Mouse (Mus musculus) CH12.LX (cell line): ENCODE data around the gene Stfa2l1. TPM values are rescaled to one million over a fixed set of nuclear protein-coding genes. Genes with fewer than 3 reads are reported as not detected.
A peak's percentile ranks its signal among the peaks of the same experiment; 100 is the strongest.

Source experiments
- DNase-seq: peaks from one replicate; pipeline ENCODE4 v3.0.0-alpha.2; 2013; ENCODE audit errors: extremely low read depth
- H3K27ac ChIP-seq: 2 replicates; pipeline ENCODE4 v1.5.1; 2012; ENCODE audit warnings: low read depth, mild to moderate bottlenecking, control low read depth, moderate library complexity; ENCODE audit not compliant: insufficient read depth
- H3K27me3 ChIP-seq: replicated peaks from 2 replicates; pipeline ENCODE3; 2012; ENCODE audit warnings: inconsistent platforms
- H3K36me3 ChIP-seq, 2 experiments: replicated peaks in 1 of 2; 2 replicates each; pipeline versions ENCODE3 to v1.6.1; 2012; ENCODE audit warnings: inconsistent platforms in 1 of 2, low read length in 1 of 2, mild to moderate bottlenecking in 1 of 2, mixed read lengths in 1 of 2, moderate library complexity in 1 of 2; ENCODE audit not compliant: control insufficient read depth in 1 of 2, insufficient read depth in 1 of 2
- H3K4me1 ChIP-seq, 2 experiments: 2 replicates each; pipeline ENCODE4 v1.6.1; 2012; ENCODE audit warnings: inconsistent platforms in 1 of 2, moderate library complexity in 1 of 2; ENCODE audit not compliant: insufficient read depth in 2 of 2, control insufficient read depth in 1 of 2
- H3K4me2 ChIP-seq: 2 replicates; pipeline ENCODE4 v1.6.1; 2012; ENCODE audit warnings: low read depth, mild to moderate bottlenecking, control low read depth; ENCODE audit not compliant: poor library complexity, insufficient read depth, severe bottlenecking
- H3K4me3 ChIP-seq, 3 experiments: fragments of 150-350 bp in 1 of 3; sonication (generic) in 1 of 3; replicated peaks in 1 of 3; 2 replicates each; pipeline versions ENCODE3 to v1.5.1; 2011 to 2012; ENCODE audit warnings: low read depth in 2 of 3, low read length in 2 of 3, mild to moderate bottlenecking in 2 of 3, moderate library complexity in 2 of 3, control low read depth in 1 of 3, improper control_type of control experiment in 1 of 3, inconsistent platforms in 1 of 3, mixed read lengths in 1 of 3; ENCODE audit not compliant: poor library complexity in 1 of 3
- H3K79me2 ChIP-seq: replicated peaks from 2 replicates; pipeline ENCODE4 v1.6.1; 2012; ENCODE audit warnings: mild to moderate bottlenecking, moderate library complexity; ENCODE audit not compliant: control insufficient read depth, poor library complexity, insufficient read depth, severe bottlenecking; ENCODE audit errors: extremely low read depth
- H3K9ac ChIP-seq: 2 replicates; pipeline ENCODE4 v1.6.1; 2012; ENCODE audit warnings: low read depth, mild to moderate bottlenecking, control low read depth, moderate library complexity; ENCODE audit not compliant: insufficient read depth
- H3K9me3 ChIP-seq: replicated peaks from 2 replicates; pipeline ENCODE3; 2012; ENCODE audit warnings: low read length, inconsistent platforms, mixed read lengths
- EP300 ChIP-seq: IDR thresholded peaks from 2 replicates; pipeline ENCODE4 v1.6.1; 2011; ENCODE audit warnings: low read length, improper control_type of control experiment
- IRF4 ChIP-seq: IDR thresholded peaks from 2 replicates; pipeline ENCODE4 v1.6.1; 2014; ENCODE audit warnings: low read depth, mild to moderate bottlenecking, inconsistent platforms, low read length, improper control_type of control experiment
- POLR2A ChIP-seq: IDR thresholded peaks from 2 replicates; pipeline ENCODE4 v1.6.1; 2011; ENCODE audit warnings: low read depth, mild to moderate bottlenecking, improper control_type of control experiment, low read length
- SMC3 ChIP-seq: IDR thresholded peaks from 2 replicates; pipeline ENCODE4 v1.6.1; 2011; ENCODE audit warnings: low read depth, low read length, improper control_type of control experiment
- ZNF384 ChIP-seq: IDR thresholded peaks from 2 replicates; pipeline ENCODE4 v1.6.1; 2012; ENCODE audit warnings: low read depth, low read length, improper control_type of control experiment, inconsistent platforms
- dilution Hi-C: fragments of 300-500 bp; cut with MboI; formaldehyde crosslinking; loops from 2 replicates; pipeline ENCODE4 v1.14.3; 2020; ENCODE audit warnings: low sequenced_read_pairs; ENCODE audit not compliant: extremely low pct_unique_long_range_greater_than_20kb, extremely low pct_ligation_motif_present
- in situ Hi-C: fragments of 300-500 bp; cut with MboI; formaldehyde crosslinking; loops from 3 replicates; pipeline ENCODE4 v1.14.3; 2019; ENCODE audit warnings: low sequenced_read_pairs, low pct_ligation_motif_present, low pct_unique_long_range_greater_than_20kb, mixed read lengths
- polyA plus RNA-seq: library from polyadenylated mRNA; unstranded; fragments of >175 nt; gene quantifications from 2 replicates; pipeline ENCODE4 v1.2.1, GENCODE M21; 2012; ENCODE audit warnings: low read depth; ENCODE audit not compliant: insufficient read length
- total RNA-seq, 2 experiments: library from RNA; depleted of rRNA; stranded (reverse); fragments of 300-350 nt in 1 of 2; fragments of >200 nt in 1 of 2; gene quantifications; 2 replicates each; pipeline ENCODE4 v1.2.3; 2012 to 2014

The Stfa2l1 gene
- total and polyA plus RNA-seq, 3 experiments, result not detected

GRCm38 (mm10) chr16:36209967-36210453 lies 53.4 kb downstream of the Stfa2l1 start, which contains the start of gene Gm5416:
Gene Gm5416 (plus strand): TSS chr16:36210403.
- dilution Hi-C loops, result no loop called here
- Histone ChIP-seq H3K27ac (no peak within 1 kb of the TSS), H3K4me3 (no peak within 1 kb of the TSS), H3K79me2 (no peaks in the 10 kb centered on the region), H3K36me3 (no peaks in the 10 kb centered on the region), H3K4me2 (no peak within 1 kb of the TSS), H3K27me3 (no peaks in the 10 kb centered on the region), H3K4me1 (peaks cover 0 to 9% of the 10 kb centered on the region in 2 experiments; a peak in 2 of 4 replicates), H3K9ac (no peak within 1 kb of the TSS), H3K9me3 (no peaks in the 10 kb centered on the region)
- in situ Hi-C loops, result no loop called here
- no peak for TF ChIP-seq IRF4
- TF ChIP-seq EP300, result 0 out of 2 replicates have a peak, but pooled peaks have one; percentile 13
- TF ChIP-seq ZNF384, result no peak
- no peak for TF ChIP-seq POLR2A
- TF ChIP-seq SMC3, result no peak
- peak; percentile 15 for DNase-seq

Other genes starting within 250 kb of the Stfa2l1 start
- 26.1 and 30.3 TPM in 2 replicates for gene Parp9, start 218.3 kb upstream of the Stfa2l1 start, total RNA-seq (2012; rRNA removed)
- gene Parp9, start 218.3 kb upstream of the Stfa2l1 start, total RNA-seq (2014; rRNA removed), result 53.1 and 56.9 TPM in 2 replicates
- 33.2 and 34.3 TPM in 2 replicates for gene Parp9, start 218.3 kb upstream of the Stfa2l1 start, polyA plus RNA-seq
- 10.7 and 14.4 TPM in 2 replicates for gene Dtx3l, start 217.7 kb upstream of the Stfa2l1 start, total RNA-seq (2012; rRNA removed)
- 20.4 and 21.1 TPM in 2 replicates for gene Dtx3l, start 217.7 kb upstream of the Stfa2l1 start, total RNA-seq (2014; rRNA removed)
- gene Dtx3l, start 217.7 kb upstream of the Stfa2l1 start, polyA plus RNA-seq, result 12.8 and 17.4 TPM in 2 replicates
- gene Kpna1, start 178.1 kb upstream of the Stfa2l1 start, total RNA-seq (2012; rRNA removed), result 22.1 and 29.8 TPM in 2 replicates
- gene Kpna1, start 178.1 kb upstream of the Stfa2l1 start, total RNA-seq (2014; rRNA removed), result 57.9 and 66.6 TPM in 2 replicates
- gene Kpna1, start 178.1 kb upstream of the Stfa2l1 start, polyA plus RNA-seq, result 63.9 and 74.1 TPM in 2 replicates
- 5.9 and 8.4 TPM in 2 replicates for gene Wdr5b, start 115.6 kb upstream of the Stfa2l1 start, total RNA-seq (2012; rRNA removed)
- 7.4 and 8.0 TPM in 2 replicates for gene Wdr5b, start 115.6 kb upstream of the Stfa2l1 start, total RNA-seq (2014; rRNA removed)
- gene Wdr5b, start 115.6 kb upstream of the Stfa2l1 start, polyA plus RNA-seq, result 5.4 and 6.2 TPM in 2 replicates
- gene Fam162a, start 85.2 kb upstream of the Stfa2l1 start, total RNA-seq (2012; rRNA removed), result 208 and 419 TPM in 2 replicates
- 358 and 369 TPM in 2 replicates for gene Fam162a, start 85.2 kb upstream of the Stfa2l1 start, total RNA-seq (2014; rRNA removed)
- gene Fam162a, start 85.2 kb upstream of the Stfa2l1 start, polyA plus RNA-seq, result 172 and 204 TPM in 2 replicates
- gene Ccdc58, start 85.1 kb upstream of the Stfa2l1 start, total RNA-seq (2012; rRNA removed), result 274 and 280 TPM in 2 replicates
- gene Ccdc58, start 85.1 kb upstream of the Stfa2l1 start, total RNA-seq (2014; rRNA removed), result 545 and 591 TPM in 2 replicates
- 188 and 214 TPM in 2 replicates for gene Ccdc58, start 85.1 kb upstream of the Stfa2l1 start, polyA plus RNA-seq
- gene Csta1, start 25.6 kb upstream of the Stfa2l1 start, total RNA-seq (2012; rRNA removed), result not detected in 2 replicates
- gene Csta1, start 25.6 kb upstream of the Stfa2l1 start, total RNA-seq (2014; rRNA removed), result not detected in 2 replicates
- gene Csta1, start 25.6 kb upstream of the Stfa2l1 start, polyA plus RNA-seq, result not detected in 2 replicates
- gene Gm5483, start 27.4 kb downstream of the Stfa2l1 start, total RNA-seq (2012; rRNA removed), result not detected in 2 replicates
- gene Gm5483, start 27.4 kb downstream of the Stfa2l1 start, total RNA-seq (2014; rRNA removed), result 1.0 TPM in 1 of 2 replicates, not detected in the other
- 0.29 and 0.47 TPM in 2 replicates for gene Gm5483, start 27.4 kb downstream of the Stfa2l1 start, polyA plus RNA-seq
- not detected in 2 replicates for gene Gm5416, start 53.6 kb downstream of the Stfa2l1 start, total RNA-seq (2012; rRNA removed)
- not detected in 2 replicates for gene Gm5416, start 53.6 kb downstream of the Stfa2l1 start, total RNA-seq (2014; rRNA removed)
- not detected in 2 replicates for gene Gm5416, start 53.6 kb downstream of the Stfa2l1 start, polyA plus RNA-seq
- 15.6 and 20.9 TPM in 2 replicates for gene 2010005H15Rik, start 64.7 kb downstream of the Stfa2l1 start, total RNA-seq (2012; rRNA removed)
- gene 2010005H15Rik, start 64.7 kb downstream of the Stfa2l1 start, total RNA-seq (2014; rRNA removed), result 71.5 and 84.2 TPM in 2 replicates
- gene 2010005H15Rik, start 64.7 kb downstream of the Stfa2l1 start, polyA plus RNA-seq, result 43.1 and 54.7 TPM in 2 replicates
- gene Stfa1, start 120.1 kb downstream of the Stfa2l1 start, total RNA-seq (2012; rRNA removed), result not detected in 2 replicates
- 0.79 and 1.3 TPM in 2 replicates for gene Stfa1, start 120.1 kb downstream of the Stfa2l1 start, total RNA-seq (2014; rRNA removed)
- 0.68 and 1.0 TPM in 2 replicates for gene Stfa1, start 120.1 kb downstream of the Stfa2l1 start, polyA plus RNA-seq
- not detected in 2 replicates for gene BC117090, start 177.5 kb downstream of the Stfa2l1 start, total RNA-seq (2012; rRNA removed)
- gene BC117090, start 177.5 kb downstream of the Stfa2l1 start, total RNA-seq (2014; rRNA removed), result not detected in 2 replicates
- not detected in 2 replicates for gene BC117090, start 177.5 kb downstream of the Stfa2l1 start, polyA plus RNA-seq
- not detected in 2 replicates for gene BC100530, start 210.9 kb downstream of the Stfa2l1 start, total RNA-seq (2012; rRNA removed)
- not detected in 2 replicates for gene BC100530, start 210.9 kb downstream of the Stfa2l1 start, total RNA-seq (2014; rRNA removed)
- gene BC100530, start 210.9 kb downstream of the Stfa2l1 start, polyA plus RNA-seq, result not detected in 2 replicates